Comparison of ENCODE assay signal across 29 mouse cellular contexts in genomic region chr16:31707326-31707725, GRCm38 (mm10). TPM values are rescaled to one million over a fixed set of nuclear protein-coding genes. Genes with fewer than 3 reads are reported as not detected.
DNase-seq lines count a peak whose midpoint lies in the region; ATAC-seq lines count a peak whose summit lies in the region.
"Had no signal": no experiment of that assay in that cellular context is flagged by ENCODE, and none has a peak within 500 bp of the region (broad histone marks: within the 10 kb centered on the region; RNA-seq: fewer than 3 reads in every experiment).

No protein-coding gene starts in this region.

- H3K27me3 ChIP-seq in kidney, embryonic 15.5 days: no peaks in the 10 kb centered on the region
- H3K27me3 ChIP-seq: CH12.LX; embryonic facial prominence, embryonic 12.5 days; embryonic facial prominence, embryonic 15.5 days; heart, embryonic 13.5 days; Patski had no signal

- no peak for ATAC-seq in kidney, embryonic 15.5 days (replicated peaks; ENCODE audit: low FRiP score)
- ATAC-seq: forebrain, embryonic 14.5 days; forebrain, postnatal 0 days; hindbrain, postnatal 0 days; inflammation-experienced regulatory T-cells, adult 6 months; Patski had no signal

- no peak overlapping the region for H3K9ac ChIP-seq in kidney, embryonic 15.5 days
- H3K9ac ChIP-seq: embryonic facial prominence, embryonic 12.5 days; embryonic facial prominence, embryonic 15.5 days; forebrain, postnatal 0 days; heart, embryonic 13.5 days; hindbrain, embryonic 14.5 days had no signal

- no peak overlapping the region for H3K4me2 ChIP-seq in kidney, embryonic 15.5 days
- H3K4me2 ChIP-seq: embryonic facial prominence, embryonic 12.5 days; embryonic facial prominence, embryonic 15.5 days; heart, embryonic 13.5 days; hindbrain, embryonic 14.5 days had no signal

- DNase-seq in cerebellum, postnatal 14 days: peak; percentile 19 to 37
- no peak for DNase-seq in cerebellum, adult 8-10 months
- peak; percentile 43 for DNase-seq in kidney, postnatal 10 days
- no peak for DNase-seq in kidney, adult 11 months
- peak; percentile 16 to 52 for DNase-seq in kidney, postnatal 36 days
- peak; percentile 42 for DNase-seq in brain, adult 2 months (ENCODE audit: low read depth, low spot score)
- DNase-seq: adrenal gland, postnatal 10 days; adrenal gland, postnatal 36 days; B cell, adult 2 months; cerebellum, adult 11 months; cerebellum, adult 9-10 months; forebrain, postnatal 0 days; gastrocnemius, adult 2 months; gastrocnemius, postnatal 14 days; heart, adult 18-20 months; heart, postnatal 14 days; heart, postnatal 4 days had no signal

- WGBS in kidney, embryonic 15.5 days: 70% methylated on average over 3 of the region's 3 CpGs

- H3K27ac ChIP-seq in kidney, embryonic 15.5 days: no peak overlapping the region
- H3K27ac ChIP-seq: embryonic facial prominence, embryonic 12.5 days; embryonic facial prominence, embryonic 15.5 days; gastrocnemius, adult 2 months; heart, embryonic 10.5 days; heart, embryonic 13.5 days; hindbrain, embryonic 14.5 days; hindbrain, postnatal 0 days had no signal

- H3K4me3 ChIP-seq in kidney, embryonic 15.5 days (replicated peaks): no peak overlapping the region
- H3K4me3 ChIP-seq: embryonic facial prominence, embryonic 12.5 days; embryonic facial prominence, embryonic 15.5 days; gastrocnemius, adult 2 months; heart, embryonic 10.5 days; heart, embryonic 13.5 days had no signal

- no peaks in the 10 kb centered on the region for H3K36me3 ChIP-seq in kidney, embryonic 15.5 days
- H3K36me3 ChIP-seq: embryonic facial prominence, embryonic 12.5 days; embryonic facial prominence, embryonic 15.5 days; heart, embryonic 10.5 days; heart, embryonic 13.5 days had no signal

- H3K9me3 ChIP-seq in kidney, embryonic 15.5 days (replicated peaks): no peaks in the 10 kb centered on the region
- H3K9me3 ChIP-seq: embryonic facial prominence, embryonic 12.5 days; embryonic facial prominence, embryonic 15.5 days; G1E; heart, embryonic 10.5 days; heart, embryonic 13.5 days had no signal

- peaks cover 6% of the 10 kb centered on the region; the same call in 1 of the 2 replicates for H3K4me1 ChIP-seq in kidney, embryonic 15.5 days

RNA-seq across cellular contexts. Expression of gene Dlg1, which starts 44.1 kb away (rescaled TPM):
- 28.5 and 31.3 TPM in 2 replicates for polyA plus RNA-seq in kidney, embryonic 15.5 days (2015; fragmentation: Nextera tagmentation; extraction: Ambion mirVana)

Comparison
In these comparisons a context has a peak if more than half of its experiments do, and no peak if none do; other contexts are left out.
1. DNase-seq: peak in cerebellum, postnatal 14 days (2 of 2), kidney, postnatal 10 days (single experiment), kidney, postnatal 36 days (2 of 2) and brain, adult 2 months (single experiment); none in cerebellum, adult 8-10 months (single experiment) and kidney, adult 11 months (single experiment).